Mouse (Mus musculus): ENCODE measurements around the gene Jhy. TPM values are rescaled to one million over a fixed set of nuclear protein-coding genes. Genes with fewer than 3 reads are reported as not detected.

Jhy gene
- total RNA-seq, 2 experiments from 2014 or later, result not detected

GRCm38 (mm10) chr9:40974042-40974801, 10.3 kb upstream of the Jhy start:
- no peak overlapping the region for H3K4me3 ChIP-seq
- intact Hi-C loops (cut with DNase I), result no loop called here
- no peak for TF ChIP-seq CTCF (IDR thresholded peaks at IDR 0.05)
- DNase-seq, result no peak
- no peak overlapping the region for H3K27ac ChIP-seq

- no peak for TF ChIP-seq CTCF (IDR thresholded peaks at IDR 0.05)
- H3K4me3 ChIP-seq, result no peak overlapping the region
- no peak overlapping the region for H3K27ac ChIP-seq
- intact Hi-C loops (cut with DNase I), result no loop called here
- DNase-seq, result no peak
These were observed 448 bp upstream of the Jhy start for GRCm38 (mm10) chr9:40964418-40964714.

GRCm38 (mm10) chr9:40961401-40961800, 2.5 kb downstream of the Jhy start:
- intact Hi-C loops (cut with DNase I), result no loop called here
- no peak overlapping the region for H3K4me3 ChIP-seq
- DNase-seq, result no peak
- H3K27ac ChIP-seq, result no peak overlapping the region
- TF ChIP-seq CTCF (IDR thresholded peaks at IDR 0.05), result no peak

- H3K4me3 ChIP-seq, result no peak overlapping the region
- no peak overlapping the region for H3K27ac ChIP-seq
- TF ChIP-seq CTCF (IDR thresholded peaks at IDR 0.05), result no peak
- intact Hi-C loops (cut with DNase I), result no loop called here
- DNase-seq, result no peak
These were observed 14.8 kb downstream of the Jhy start for GRCm38 (mm10) chr9:40949039-40949615.

GRCm38 (mm10) chr9:40948473-40948872, 15.4 kb downstream of the Jhy start:
- no peak for TF ChIP-seq CTCF (IDR thresholded peaks at IDR 0.05)
- intact Hi-C loops (cut with DNase I), result no loop called here
- no peak overlapping the region for H3K4me3 ChIP-seq
- no peak for DNase-seq
- H3K27ac ChIP-seq, result no peak overlapping the region

GRCm38 (mm10) chr9:40947131-40947530, 16.8 kb downstream of the Jhy start:
- intact Hi-C loops (cut with DNase I), result no loop called here
- Histone ChIP-seq H3K27ac (no peak overlapping the region), H3K4me3 (no peak overlapping the region)
- TF ChIP-seq CTCF (IDR thresholded peaks at IDR 0.05), result no peak
- DNase-seq, result no peak

GRCm38 (mm10) chr9:40937425-40937824, 26.5 kb downstream of the Jhy start:
- DNase-seq, result no peak
- H3K4me3 ChIP-seq, result no peak overlapping the region
- no peak overlapping the region for H3K27ac ChIP-seq
- intact Hi-C loops (cut with DNase I), result no loop called here
- peak; percentile 24; the same call in 1 of the 2 replicates for TF ChIP-seq CTCF (IDR thresholded peaks at IDR 0.05)

GRCm38 (mm10) chr9:40933323-40933722, 30.6 kb downstream of the Jhy start:
- TF ChIP-seq CTCF (IDR thresholded peaks at IDR 0.05), result no peak
- Histone ChIP-seq H3K27ac (no peak overlapping the region), H3K4me3 (no peak overlapping the region)
- no peak for DNase-seq
- intact Hi-C loops (cut with DNase I), result no loop called here

- intact Hi-C loops (cut with DNase I), result no loop called here
- Histone ChIP-seq H3K27ac (no peak overlapping the region), H3K4me3 (no peak overlapping the region)
- TF ChIP-seq CTCF (IDR thresholded peaks at IDR 0.05), result no peak
- DNase-seq, result no peak
These were observed 36.5 kb downstream of the Jhy start for GRCm38 (mm10) chr9:40927351-40927980.

- intact Hi-C loops (cut with DNase I), result no loop called here
- Histone ChIP-seq H3K27ac (no peak overlapping the region), H3K4me3 (no peak overlapping the region)
- TF ChIP-seq CTCF (IDR thresholded peaks at IDR 0.05), result no peak
- DNase-seq, result no peak
These were observed 45.9 kb downstream of the Jhy start for GRCm38 (mm10) chr9:40917871-40918613.

- no peak for DNase-seq
- Histone ChIP-seq H3K27ac (no peak overlapping the region), H3K4me3 (no peak overlapping the region)
- intact Hi-C loops (cut with DNase I), result no loop called here
- TF ChIP-seq CTCF (IDR thresholded peaks at IDR 0.05), result no peak
These were observed 55.0 kb downstream of the Jhy start for GRCm38 (mm10) chr9:40908915-40909314.

- no peak for TF ChIP-seq CTCF (IDR thresholded peaks at IDR 0.05)
- Histone ChIP-seq H3K27ac (no peak overlapping the region), H3K4me3 (no peak overlapping the region)
- intact Hi-C loops (cut with DNase I), result no loop called here
- DNase-seq, result no peak
These were observed 55.5 kb downstream of the Jhy start for GRCm38 (mm10) chr9:40908411-40908810.

GRCm38 (mm10) chr9:40907413-40907812, 56.5 kb downstream of the Jhy start:
- no peak overlapping the region for H3K27ac ChIP-seq
- intact Hi-C loops (cut with DNase I), result no loop called here
- no peak for TF ChIP-seq CTCF (IDR thresholded peaks at IDR 0.05)
- no peak for DNase-seq
- H3K4me3 ChIP-seq, result no peak overlapping the region
